Mouse (Mus musculus) lung, postnatal 0 days (tissue): ENCODE measurements around the gene Chd2.

Source experiments
- CTCF ChIP-seq: IDR thresholded peaks from 2 replicates; pipeline ENCODE4 v1.5.1; 2016; ENCODE audit warnings: antibody characterized with exemption, mild to moderate bottlenecking
- EP300 ChIP-seq: IDR thresholded peaks from 2 replicates; pipeline ENCODE4 v1.6.1; 2016; ENCODE audit warnings: antibody characterized with exemption, mild to moderate bottlenecking, control low read depth

- TF ChIP-seq CTCF (no peak), EP300 (no peak)
Observed at GRCm38 (mm10) chr7:73586206-73586605, 44.6 kb upstream of the Chd2 start.
